Mouse (Mus musculus) lung, postnatal 0 days (tissue): Measurements from ENCODE around the gene Gsdma3. TPM values are rescaled to one million over a fixed set of nuclear protein-coding genes. Genes with fewer than 3 reads are reported as not detected.
"Not testable (repeated sequence)": the region's sequence is repeated elsewhere in the genome, so short reads cannot be mapped to it uniquely, and the experiment has no call there.

Experiments used
- ATAC-seq: fragments of 200-750 bp; cut with Nextera tagmentation; 2 replicates; pipeline ENCODE4 v1.8.0; 2017; ENCODE audit warnings: moderate library complexity
- DNase-seq: peaks from one replicate; pipeline ENCODE4 v3.0.0-alpha.2; 2016; ENCODE audit warnings: low spot score
- H3K27ac ChIP-seq: fragments of 300-500 bp; sonication (generic); 2 replicates; pipeline ENCODE4 v1.5.1; 2014; ENCODE audit warnings: antibody characterized with exemption, mild to moderate bottlenecking, low read length, mixed read lengths
- H3K27me3 ChIP-seq: fragments of 300-500 bp; sonication (generic); replicated peaks from 2 replicates; pipeline ENCODE4 v1.6.1; 2014; ENCODE audit warnings: low read length, mixed read lengths; ENCODE audit not compliant: insufficient read depth
- H3K36me3 ChIP-seq: fragments of 300-500 bp; sonication (generic); 2 replicates; pipeline ENCODE4 v1.6.1; 2014; ENCODE audit warnings: low read length, mixed read lengths; ENCODE audit not compliant: insufficient read depth
- H3K4me1 ChIP-seq: fragments of 300-500 bp; sonication (generic); 2 replicates; pipeline ENCODE4 v1.6.1; 2014; ENCODE audit warnings: antibody characterized with exemption, low read depth, low read length, mixed read lengths; ENCODE audit not compliant: insufficient read depth
- H3K4me2 ChIP-seq: fragments of 300-500 bp; sonication (generic); replicated peaks from 2 replicates; pipeline ENCODE4 v1.6.1; 2014; ENCODE audit warnings: low read depth, mild to moderate bottlenecking, low read length, moderate library complexity, mixed read lengths
- H3K4me3 ChIP-seq: fragments of 300-500 bp; sonication (generic); 2 replicates; pipeline ENCODE4 v1.5.1; 2014; ENCODE audit warnings: low read depth, low read length
- H3K9ac ChIP-seq: fragments of 300-500 bp; sonication (generic); replicated peaks from 2 replicates; pipeline ENCODE4 v1.6.1; 2014; ENCODE audit warnings: low read depth, mild to moderate bottlenecking
- H3K9me3 ChIP-seq: fragments of 300-500 bp; sonication (generic); 2 replicates; pipeline ENCODE4 v1.6.1; 2016; ENCODE audit warnings: low read length, mixed read lengths
- CTCF ChIP-seq: IDR thresholded peaks from 2 replicates; pipeline ENCODE4 v1.5.1; 2016; ENCODE audit warnings: antibody characterized with exemption, mild to moderate bottlenecking
- EP300 ChIP-seq: IDR thresholded peaks from 2 replicates; pipeline ENCODE4 v1.6.1; 2016; ENCODE audit warnings: antibody characterized with exemption, mild to moderate bottlenecking, control low read depth
- WGBS: fragments of 180-500 bp; shearing (Covaris S2); extraction: QIAGEN DNeasy Blood & Tissue Kit; methylation state at CpG from one replicate; pipeline ENCODE4 v1.1.7; 2014; 5-methylcytosine and 5-hydroxymethylcytosine counted together
- polyA plus RNA-seq: library from polyadenylated mRNA; unstranded; fragments of >200 nt; fragmentation: Nextera tagmentation; extraction: Ambion mirVana; gene quantifications from 2 replicates; pipeline ENCODE4 v1.2.1, GENCODE M21; 2015

Gsdma3 gene
- polyA plus RNA-seq, 1 experiment from 2014 or later: not detected

DNA sequence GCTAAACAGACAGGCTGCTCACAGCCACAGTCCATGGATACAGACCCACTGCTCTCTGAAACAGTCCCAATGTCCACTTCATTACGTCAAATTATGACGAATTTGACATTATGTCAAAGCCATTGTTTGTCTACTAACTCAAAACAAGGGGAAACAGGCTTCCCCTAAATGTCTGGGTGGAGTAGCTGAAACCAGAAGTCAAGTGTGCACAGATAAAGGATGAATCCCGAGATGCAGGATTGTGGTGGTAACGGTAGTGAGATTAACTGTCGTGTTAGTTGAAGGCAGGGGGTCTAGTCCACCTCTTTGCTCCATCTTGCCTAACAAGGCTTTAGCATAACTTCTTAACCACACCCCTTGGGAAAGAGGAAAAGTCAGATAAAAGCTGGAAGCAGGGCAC lies 46.3 kb downstream of the Gsdma3 start:
- Histone ChIP-seq H3K36me3 (no peaks in the 10 kb centered on the region), H3K9me3 (no peaks in the 10 kb centered on the region), H3K4me1 (no peaks in the 10 kb centered on the region), H3K4me3 (no peak overlapping the region), H3K27me3 (no peaks in the 10 kb centered on the region), H3K27ac (no peak overlapping the region), H3K9ac (no peak overlapping the region), H3K4me2 (no peak overlapping the region)
- ATAC-seq (no peak), DNase-seq (no peak)
- 66% methylated on average over 5 of the region's 5 CpGs for WGBS
- TF ChIP-seq CTCF (no peak), EP300 (no peak)

DNA sequence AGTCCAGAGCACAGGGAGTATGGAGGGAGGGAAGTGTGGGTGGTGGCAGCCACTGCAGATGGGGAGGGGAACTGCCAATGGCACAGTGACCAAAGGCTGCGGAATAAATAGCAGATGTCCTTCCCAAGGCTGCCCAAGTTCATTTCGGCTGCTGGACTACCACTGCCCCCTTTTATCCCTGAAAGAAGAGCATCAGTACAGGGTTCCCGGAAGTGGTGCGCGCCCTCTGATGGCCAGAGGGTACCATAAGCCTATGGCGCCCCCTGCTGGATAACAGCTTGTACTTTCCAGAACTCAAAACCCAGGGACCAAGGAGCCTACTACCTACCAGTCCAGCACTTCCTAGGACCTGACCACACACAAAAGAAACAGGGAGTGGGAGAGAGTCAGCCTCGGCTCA lies 47.0 kb downstream of the Gsdma3 start:
- H3K4me1 ChIP-seq, H3K4me2 ChIP-seq: not testable (repeated sequence)
- TF ChIP-seq CTCF: peak; percentile 72

DNA sequence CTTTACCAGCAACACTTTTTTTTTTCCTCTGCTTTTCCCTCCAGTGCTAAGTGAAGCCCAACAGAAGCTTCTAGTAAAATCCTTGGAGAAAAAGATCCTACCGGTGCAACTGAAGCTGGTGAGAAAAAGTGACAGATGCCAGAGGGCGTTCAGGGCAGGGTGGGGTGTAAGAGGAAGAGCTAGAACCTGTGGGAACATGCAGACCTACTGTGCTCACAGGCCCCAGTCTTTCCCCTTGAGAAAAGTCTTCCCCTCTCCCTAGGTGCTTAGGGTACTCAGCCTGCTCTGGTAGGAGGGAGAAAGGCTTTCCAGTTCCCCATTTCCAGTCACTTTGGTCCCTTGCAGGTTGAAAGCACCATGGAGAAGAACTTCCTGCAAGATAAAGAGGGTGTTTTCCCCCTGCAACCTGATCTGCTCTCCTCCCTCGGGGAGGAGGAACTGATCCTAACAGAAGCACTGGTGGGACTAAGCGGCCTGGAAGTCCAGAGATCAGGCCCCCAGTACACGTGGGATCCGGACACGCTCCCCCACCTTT lies 49.7 kb downstream of the Gsdma3 start:
- TF ChIP-seq EP300 (no peak), CTCF (no peak)
- Histone ChIP-seq H3K9ac (no peak overlapping the region), H3K4me3 (no peak overlapping the region), H3K4me1 (no peaks in the 10 kb centered on the region), H3K36me3 (no peaks in the 10 kb centered on the region), H3K27ac (no peak overlapping the region), H3K9me3 (no peaks in the 10 kb centered on the region), H3K27me3 (no peaks in the 10 kb centered on the region), H3K4me2 (no peak overlapping the region)
- 35% methylated on average over 7 of the region's 7 CpGs for WGBS
- DNase-seq (no peak), ATAC-seq (no peak)

More for the DNA sequence above, 47.0 kb downstream of the Gsdma3 start:
- 6% methylated on average over 6 of the region's 7 CpGs for WGBS
- not testable (repeated sequence) for H3K27me3 ChIP-seq, H3K9me3 ChIP-seq, H3K4me3 ChIP-seq, H3K36me3 ChIP-seq, H3K27ac ChIP-seq, H3K9ac ChIP-seq
- peak; percentile 79 for ATAC-seq
- peak; percentile 70 for DNase-seq

DNA sequence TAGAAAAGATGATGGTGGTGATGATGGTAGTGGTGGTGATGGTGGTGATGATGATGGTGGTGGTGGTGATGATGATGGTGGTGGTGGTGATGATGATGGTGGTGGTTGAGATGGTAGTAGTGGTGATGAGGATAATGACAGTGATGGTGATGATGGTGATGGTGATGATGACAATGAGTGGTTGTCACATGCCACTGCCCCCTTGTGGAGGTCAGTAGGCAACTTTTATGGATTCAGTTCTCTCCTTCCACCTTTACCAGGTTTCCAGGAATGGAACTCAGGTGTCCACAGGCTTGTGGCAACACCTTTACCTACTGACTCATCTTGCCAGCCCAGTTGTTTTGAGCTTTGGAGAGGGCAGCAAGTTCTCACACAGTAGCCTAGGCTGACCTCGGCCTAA lies 53.9 kb downstream of the Gsdma3 start:
- Histone ChIP-seq H3K36me3 (no peaks in the 10 kb centered on the region), H3K27ac (no peak overlapping the region), H3K4me1 (peaks cover 7% of the 10 kb centered on the region; the same call in 1 of the 2 replicates), H3K9ac (no peak overlapping the region), H3K27me3 (no peaks in the 10 kb centered on the region), H3K4me3 (no peak overlapping the region), H3K9me3 (no peaks in the 10 kb centered on the region), H3K4me2 (no peak overlapping the region)
- 100% methylated on average over 1 of the region's 1 CpGs for WGBS
- no peak for ATAC-seq
- no peak for DNase-seq
- TF ChIP-seq EP300 (no peak), CTCF (peak; percentile 41)

DNA sequence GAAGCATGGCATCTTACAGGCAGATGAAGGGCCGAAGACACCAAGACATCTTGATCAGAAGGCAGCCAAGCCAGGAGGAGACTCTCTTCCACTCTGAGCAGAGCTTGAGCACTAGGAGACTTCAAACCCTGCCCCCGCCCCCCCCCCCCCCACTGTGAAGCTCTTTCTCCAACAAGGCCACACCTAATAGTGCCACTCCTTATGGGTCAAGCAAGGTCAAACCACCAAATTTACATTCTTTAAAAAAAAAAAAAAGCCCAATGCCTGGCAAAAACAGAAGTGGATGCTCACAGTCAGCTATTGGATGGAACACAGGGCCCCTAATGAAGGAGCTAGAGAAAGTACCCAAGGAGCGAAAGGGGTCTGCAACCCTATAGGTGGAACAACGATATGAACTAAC lies 54.4 kb downstream of the Gsdma3 start:
- whole genome bisulfite sequencing: 90% methylated on average over 4 of the region's 4 CpGs
- H3K9ac ChIP-seq, ATAC-seq: not testable (repeated sequence)

DNA sequence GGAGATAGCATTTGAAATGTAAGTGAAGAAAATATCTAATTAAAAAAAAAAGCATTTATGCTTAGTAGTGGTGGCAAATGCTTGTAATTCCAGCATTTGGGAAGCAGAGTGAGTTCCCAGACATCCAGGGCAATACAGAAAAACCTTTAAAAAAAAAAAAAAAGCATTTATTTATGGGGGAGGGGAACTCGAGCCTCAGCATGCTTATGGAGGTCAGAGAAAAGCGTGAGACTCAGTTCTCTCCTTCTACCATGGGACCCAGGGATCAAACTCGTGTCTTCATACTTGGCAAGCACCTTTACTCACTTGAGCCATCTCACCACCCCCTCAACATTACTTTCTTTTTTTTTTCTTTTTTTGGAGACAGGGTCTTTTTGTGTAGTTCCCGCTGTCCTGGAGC lies 55.0 kb downstream of the Gsdma3 start:
- ATAC-seq: no peak
- TF ChIP-seq CTCF (no peak), EP300 (no peak)
- no peak overlapping the region for H3K9ac ChIP-seq

More for the DNA sequence above, 54.4 kb downstream of the Gsdma3 start:
- not testable (repeated sequence) for H3K4me3 ChIP-seq, DNase-seq, H3K27me3 ChIP-seq, H3K27ac ChIP-seq, H3K4me2 ChIP-seq, H3K4me1 ChIP-seq, H3K9me3 ChIP-seq, H3K36me3 ChIP-seq

More for the DNA sequence above, 55.0 kb downstream of the Gsdma3 start:
- H3K27ac ChIP-seq: no peak overlapping the region
- WGBS: 77% methylated on average over 4 of the region's 4 CpGs
- no peak for DNase-seq
- H3K4me2 ChIP-seq: no peak overlapping the region
- H3K9me3 ChIP-seq: no peaks in the 10 kb centered on the region
- H3K4me1 ChIP-seq: peaks cover 7% of the 10 kb centered on the region; the same call in 1 of the 2 replicates
- H3K27me3 ChIP-seq: no peaks in the 10 kb centered on the region
- H3K4me3 ChIP-seq: no peak overlapping the region
- peaks cover 8% of the 10 kb centered on the region; the same call in 1 of the 2 replicates for H3K36me3 ChIP-seq
